Mouse (Mus musculus) heart, adult 18-20 months (tissue): ENCODE results near the gene Ncan. TPM values are rescaled to one million over a fixed set of nuclear protein-coding genes. Genes with fewer than 3 reads are reported as not detected.
A peak's percentile ranks its signal among the peaks of the same experiment; 100 is the strongest.
"Not testable (repeated sequence)": the region's sequence is repeated elsewhere in the genome, so short reads cannot be mapped to it uniquely, and the experiment has no call there.

ENCODE experiments used
- DNase-seq, 2 experiments: peaks; one replicate each; pipeline ENCODE4 v3.0.0; 2021 to 2022; ENCODE audit warnings: mixed read lengths in 1 of 2
- microRNA-seq, 2 experiments: library from miRNA; unstranded; fragments of <30 nt; microRNA quantifications; one replicate each; pipeline ENCODE4 v1.2.0; 2022
- total RNA-seq, 2 experiments: library from RNA; stranded (reverse); gene quantifications; 2 replicates each; pipeline ENCODE4 v1.2.3; 2021

Gene Ncan
- total RNA-seq, 2 experiments from 2014 or later: 0.03 TPM; not detected in 1

- DNase-seq: no peak
These were observed 36.2 kb downstream of the Ncan start for GRCm38 (mm10) chr8:70084191-70085065.

GRCm38 (mm10) chr8:70083285-70083684, 37.4 kb downstream of the Ncan start, which contains the start of gene Hapln4:
Hapln4 (plus strand) TSS chr8:70083457.
- peak; percentile 15 to 31 for DNase-seq

- no peak for DNase-seq
These were observed 38.7 kb downstream of the Ncan start for GRCm38 (mm10) chr8:70081976-70082375.

- DNase-seq: no peak
These were observed 47.0 kb downstream of the Ncan start for GRCm38 (mm10) chr8:70073682-70074081.

- no peak for DNase-seq
These were observed 47.6 kb downstream of the Ncan start for GRCm38 (mm10) chr8:70073120-70073519.

GRCm38 (mm10) chr8:70072441-70073069, 48.1 kb downstream of the Ncan start, which contains the start of gene Tm6sf2:
Tm6sf2 (plus strand) TSS chr8:70072924.
- DNase-seq: peak; percentile 59 to 62

- DNase-seq: no peak
These were observed 48.7 kb downstream of the Ncan start for GRCm38 (mm10) chr8:70071836-70072440.

GRCm38 (mm10) chr8:70057721-70058120, 63.0 kb downstream of the Ncan start:
- DNase-seq: no peak

GRCm38 (mm10) chr8:70050434-70050833, 70.2 kb downstream of the Ncan start:
- not testable (repeated sequence) for DNase-seq

- DNase-seq: no peak
These were observed 71.0 kb downstream of the Ncan start for GRCm38 (mm10) chr8:70049662-70050061.

GRCm38 (mm10) chr8:70043996-70044395, 76.7 kb downstream of the Ncan start:
- no peak for DNase-seq

Small RNA genes within 50 kb of the gene (microRNA-seq; reads per million reads assigned to microRNA genes)
- gene Mir7066: 0 to 0.27 reads per million in 2 experiments

Other genes starting within 250 kb of the Ncan start
- 1 to 10 TPM; 1.2 to 1.4 TPM for gene Cilp2, start 233.2 kb downstream of the Ncan start, total RNA-seq
- gene Tssk6, start 218.7 kb downstream of the Ncan start, total RNA-seq: under 1 TPM in 1 of 2 experiments, not detected in 1; 0.25 TPM
- gene Ndufa13, start 218.3 kb downstream of the Ncan start, total RNA-seq: 100 to 1,000 TPM; 455 to 494 TPM
- gene Yjefn3, start 218.2 kb downstream of the Ncan start, total RNA-seq: 10 to 100 TPM; 13.7 to 14.2 TPM
- gene Gatad2a, start 124.5 kb downstream of the Ncan start, total RNA-seq: 10 to 100 TPM; 30.6 to 32.7 TPM
- gene Mau2, start 78.1 kb downstream of the Ncan start, total RNA-seq: 10 to 100 TPM; 30.7 to 32.2 TPM
- gene Sugp1, start 78.1 kb downstream of the Ncan start, total RNA-seq: 10 to 100 TPM; 15.8 to 17.6 TPM
- gene Tm6sf2, start 47.9 kb downstream of the Ncan start, total RNA-seq: 1 to 10 TPM in 1 of 2 experiments, under 1 TPM in 1; 0.52 to 1.4 TPM
- gene Hapln4, start 37.4 kb downstream of the Ncan start, total RNA-seq: under 1 TPM in 1 of 2 experiments, not detected in 1; 0.08 TPM
- gene Nr2c2ap, start 10.5 kb upstream of the Ncan start, total RNA-seq: 1 to 10 TPM; 7.5 to 7.9 TPM
- 10 to 100 TPM; 19.8 to 19.9 TPM for gene Rfxank, start 18.3 kb upstream of the Ncan start, total RNA-seq
- gene Borcs8, start 18.6 kb upstream of the Ncan start, total RNA-seq: 10 to 100 TPM; 17.6 to 28.5 TPM
- gene Mef2b, start 18.8 kb upstream of the Ncan start, total RNA-seq: under 1 TPM in 1 of 2 experiments, not detected in 1; 0.31 TPM
- gene Tmem161a, start 51.5 kb upstream of the Ncan start, total RNA-seq: 100 to 1,000 TPM in 1 of 2 experiments, 10 to 100 TPM in 1; 90.1 to 101 TPM
- gene Slc25a42, start 91.4 kb upstream of the Ncan start, total RNA-seq: 10 to 100 TPM; 53.5 to 54.8 TPM
- gene Sugp2, start 113.4 kb upstream of the Ncan start, total RNA-seq: 10 to 100 TPM; 37.3 to 39.1 TPM
- 1 to 10 TPM; 6.8 to 7.8 TPM for gene Armc6, start 113.6 kb upstream of the Ncan start, total RNA-seq
- 1 to 10 TPM; 7.7 to 8.4 TPM for gene Homer3, start 162.0 kb upstream of the Ncan start, total RNA-seq
- gene Ddx49, start 181.6 kb upstream of the Ncan start, total RNA-seq: 10 to 100 TPM; 27.4 to 34.6 TPM
- gene Cope, start 181.6 kb upstream of the Ncan start, total RNA-seq: 100 to 1,000 TPM; 157 to 174 TPM
- under 1 TPM; 0.55 to 0.57 TPM for gene Cers1, start 194.9 kb upstream of the Ncan start, total RNA-seq
- under 1 TPM in 1 of 2 experiments, not detected in 1; 0.28 TPM for gene Gdf1, start 208.9 kb upstream of the Ncan start, total RNA-seq
- 10 to 100 TPM; 46.1 to 46.8 TPM for gene Upf1, start 232.4 kb upstream of the Ncan start, total RNA-seq